Mouse (Mus musculus): Measurements from ENCODE around the gene Snd1. TPM values are rescaled to one million over a fixed set of nuclear protein-coding genes. Genes with fewer than 3 reads are reported as not detected.

Snd1 gene
- polyA plus RNA-seq, 1 experiment from 2014 or later: 69.2 TPM

DNA sequence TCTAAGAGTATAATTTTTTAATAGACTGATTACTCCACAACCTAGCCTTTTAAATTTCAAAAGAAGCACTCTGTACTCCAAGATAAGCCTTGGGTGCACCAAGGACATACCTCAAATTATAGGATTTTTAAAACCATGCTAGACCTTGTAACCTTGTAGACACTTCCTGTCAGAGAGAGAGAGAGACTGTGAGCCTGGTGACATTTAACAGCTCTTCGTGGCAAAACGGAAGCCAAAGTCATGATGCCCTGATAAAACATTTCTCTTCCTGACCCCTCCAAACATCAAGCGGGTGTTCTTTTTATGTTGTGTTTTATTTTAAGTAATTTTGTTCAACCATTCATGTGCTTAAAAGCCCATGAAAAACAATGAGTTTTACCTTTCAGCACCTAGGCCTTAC lies 316.9 kb downstream of the Snd1 start:
- no peak for DNase-seq (ENCODE audit: low spot score)

DNA sequence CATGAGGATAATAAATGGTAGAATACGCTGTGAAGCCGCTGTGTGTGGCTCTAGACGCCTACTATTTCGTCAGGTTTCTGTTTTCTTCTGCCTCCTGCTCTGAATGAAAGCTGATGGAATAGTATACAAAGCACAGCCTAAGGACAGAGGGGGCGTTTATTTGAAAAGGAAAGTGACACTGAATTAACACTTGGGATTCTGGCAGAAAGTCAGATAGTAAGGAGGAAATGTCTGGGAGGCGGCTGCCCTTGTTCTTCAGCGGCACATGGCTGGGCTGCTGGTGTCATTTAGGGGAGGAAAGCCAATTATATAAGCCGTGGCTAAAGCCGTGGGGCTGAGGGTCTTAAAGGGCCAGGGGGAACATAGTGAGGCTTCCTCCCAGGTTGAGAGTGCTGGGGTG lies 320.4 kb downstream of the Snd1 start:
- DNase-seq (ENCODE audit: low spot score): no peak

DNA sequence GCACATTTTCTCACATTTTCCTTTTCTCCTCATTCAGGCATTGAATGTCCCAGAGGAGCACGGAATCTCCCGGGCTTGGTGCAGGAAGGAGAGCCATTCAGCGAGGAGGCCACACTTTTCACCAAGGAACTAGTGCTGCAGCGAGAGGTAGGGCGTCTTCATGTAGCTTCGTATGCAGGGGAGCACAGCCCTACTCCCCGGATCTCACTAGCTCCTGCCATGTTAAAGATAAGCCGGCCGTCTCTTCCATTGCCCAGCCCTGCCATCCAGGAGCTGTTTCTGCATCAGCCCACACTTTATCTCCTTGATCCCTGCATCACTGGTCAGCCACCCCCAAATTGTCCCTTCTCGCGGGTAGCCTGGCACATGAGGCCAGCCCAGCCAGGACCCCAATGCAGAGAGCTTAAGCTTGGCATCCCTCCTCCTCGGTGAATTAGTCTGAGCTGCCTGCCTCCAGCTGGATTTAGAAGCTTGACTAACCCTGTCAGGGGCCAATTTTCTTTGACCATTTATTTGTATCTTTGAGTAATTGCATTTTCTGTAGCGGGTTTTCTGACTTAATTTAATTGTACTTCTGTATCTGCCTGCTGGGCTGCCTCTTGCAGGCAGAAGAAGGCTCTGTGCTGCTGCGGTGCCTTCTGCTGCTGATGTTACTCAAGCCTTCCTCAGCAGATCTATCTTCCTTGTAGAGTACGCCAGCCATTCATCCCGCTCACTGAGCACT lies 321.0 kb downstream of the Snd1 start:
- DNase-seq (ENCODE audit: low spot score): no peak

GRCm38 (mm10) chr6:28799818-28800217 lies 324.9 kb downstream of the Snd1 start:
- DNase-seq (ENCODE audit: low spot score): no peak

DNA sequence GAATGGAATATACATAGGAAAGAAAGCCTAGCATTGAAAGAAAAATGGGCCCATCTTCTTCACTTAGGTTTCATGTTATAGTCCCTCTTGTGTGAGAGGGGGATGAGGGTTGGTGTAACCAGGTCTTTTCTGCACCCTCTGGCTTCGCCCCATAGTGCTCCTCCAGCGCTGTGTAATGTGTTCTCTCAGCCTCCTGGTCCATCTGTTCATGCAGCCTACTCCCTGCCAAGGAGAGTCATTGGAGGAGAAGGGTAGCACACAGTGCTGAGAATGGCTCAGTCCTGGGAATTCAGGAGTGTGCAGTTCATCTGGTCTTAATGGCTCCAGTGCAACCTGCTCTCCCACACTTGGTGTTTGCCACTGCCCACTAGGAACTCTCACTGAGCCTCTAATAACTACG lies 326.0 kb downstream of the Snd1 start:
- no peak for DNase-seq (ENCODE audit: low spot score)

GRCm38 (mm10) chr6:28803678-28804279 lies 328.8 kb downstream of the Snd1 start:
- DNase-seq (ENCODE audit: low spot score): no peak

DNA sequence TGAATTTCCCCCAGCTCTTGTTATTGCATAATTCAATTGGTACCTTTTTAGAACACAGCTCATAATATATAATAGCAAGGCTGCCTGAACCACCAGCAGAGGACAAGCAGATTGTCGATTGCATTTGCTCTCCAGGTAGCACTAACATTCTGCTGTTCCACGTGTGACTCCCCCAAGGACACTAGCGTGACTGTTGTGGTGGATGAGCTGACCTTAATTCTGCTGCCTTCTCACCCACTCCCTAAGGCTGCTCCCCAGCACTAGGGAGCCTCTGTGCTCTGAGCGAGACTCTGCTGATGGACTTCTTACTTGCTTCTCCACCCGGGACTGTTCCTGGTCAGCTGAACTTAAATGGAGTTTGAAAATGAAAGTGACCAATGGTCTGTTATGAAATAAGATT lies 329.8 kb downstream of the Snd1 start:
- DNase-seq (ENCODE audit: low spot score): no peak

DNA sequence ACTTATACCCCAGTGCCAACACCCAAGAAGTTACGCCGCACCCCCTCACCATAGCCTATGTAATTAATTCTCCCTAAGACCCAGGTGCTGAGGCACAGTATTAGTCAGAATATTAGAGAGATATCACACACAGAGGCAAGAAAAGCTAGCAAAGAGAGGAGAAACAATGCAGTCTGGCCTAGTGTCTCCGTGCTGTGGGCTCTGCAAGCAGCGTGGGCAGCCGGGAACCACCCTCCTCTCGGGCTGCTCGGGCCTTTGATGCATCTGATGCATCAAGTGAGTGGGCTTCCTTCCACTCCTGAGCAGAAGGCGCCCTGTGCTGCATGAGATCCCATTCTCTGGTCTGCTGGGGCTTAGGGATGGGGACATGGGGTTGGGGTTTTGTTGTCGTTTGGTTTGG lies 338.1 kb downstream of the Snd1 start:
- DNase-seq (ENCODE audit: low spot score): no peak

DNA sequence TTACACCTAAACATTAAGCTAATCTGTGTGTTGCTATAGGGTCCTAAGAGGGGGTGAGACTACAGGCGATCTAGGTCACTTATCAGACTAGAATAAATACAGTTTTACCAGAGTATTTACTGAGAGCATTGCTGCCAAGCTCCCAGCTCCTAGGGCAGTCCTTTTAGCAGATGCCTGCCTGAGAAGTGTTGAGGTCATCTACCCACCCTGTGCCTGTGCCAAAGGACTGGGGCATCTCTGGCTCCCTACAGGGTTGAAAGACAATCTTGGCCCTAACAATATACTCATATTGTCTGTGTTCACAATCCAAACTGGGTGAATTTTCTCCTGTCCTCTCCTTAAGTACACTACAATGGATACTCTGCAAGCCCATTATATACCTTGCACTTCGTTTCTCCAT lies 340.0 kb downstream of the Snd1 start:
- no peak for DNase-seq (ENCODE audit: low spot score)

DNA sequence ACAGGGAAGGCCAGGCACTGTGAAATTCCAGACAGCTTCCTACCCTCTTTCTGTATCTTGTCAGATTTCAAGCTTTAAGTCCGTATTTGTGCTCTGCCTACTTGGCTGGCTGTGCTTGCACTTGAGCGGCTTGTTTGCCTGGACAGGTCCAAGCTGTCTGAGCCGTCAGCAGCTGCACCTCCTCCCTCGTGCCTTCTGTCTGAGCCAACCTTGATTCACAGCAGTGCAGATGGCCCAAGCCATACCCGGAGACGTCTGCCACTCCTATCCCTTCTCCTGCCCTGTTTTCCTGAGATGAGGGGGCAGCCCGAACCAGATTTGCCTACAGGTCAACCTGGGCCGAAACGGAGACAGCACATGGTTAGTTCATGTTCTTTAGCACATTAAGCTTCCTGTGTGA lies 342.1 kb downstream of the Snd1 start:
- no peak for DNase-seq (ENCODE audit: low spot score)

DNA sequence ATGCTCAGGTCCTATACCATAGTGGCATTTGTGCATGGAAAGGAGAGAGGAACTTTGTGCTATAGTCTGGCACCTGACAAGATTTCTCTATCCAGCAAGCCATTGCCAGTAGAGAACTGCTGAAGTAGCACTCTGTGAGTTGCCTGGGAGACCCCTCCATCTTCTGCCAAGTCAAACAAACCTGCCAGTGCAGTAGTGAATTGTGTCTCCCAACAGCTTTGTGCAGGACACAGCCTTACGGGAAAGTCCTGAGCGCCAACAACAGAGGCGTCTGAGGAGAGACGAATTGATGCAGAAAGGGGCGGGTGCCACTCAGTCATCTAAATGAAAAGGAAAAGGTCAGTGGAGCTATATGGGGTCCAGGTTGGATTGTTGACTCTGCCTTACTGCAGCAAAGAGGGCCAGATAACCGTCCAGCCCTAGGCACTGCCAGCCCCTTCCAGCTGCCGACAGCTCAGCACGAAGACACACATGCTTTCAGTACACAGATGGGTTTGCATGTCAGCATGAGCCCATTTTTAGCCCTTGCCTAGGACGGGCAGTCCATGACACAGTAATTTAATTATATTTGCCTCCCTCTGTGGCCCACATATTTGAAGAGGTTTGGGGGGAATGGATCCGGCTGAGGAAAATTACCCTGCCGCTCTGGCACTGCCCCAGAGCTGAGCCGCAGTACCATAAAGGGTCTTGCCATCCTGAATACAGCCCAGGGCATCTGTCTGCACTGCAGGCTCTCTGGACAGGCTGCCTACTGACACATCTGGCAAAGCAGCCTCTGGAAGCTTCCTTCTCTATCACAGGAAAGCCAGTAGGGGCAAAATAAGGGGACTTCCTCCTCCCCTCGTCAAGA lies 344.8 kb downstream of the Snd1 start:
- DNase-seq (ENCODE audit: low spot score): no peak

DNA sequence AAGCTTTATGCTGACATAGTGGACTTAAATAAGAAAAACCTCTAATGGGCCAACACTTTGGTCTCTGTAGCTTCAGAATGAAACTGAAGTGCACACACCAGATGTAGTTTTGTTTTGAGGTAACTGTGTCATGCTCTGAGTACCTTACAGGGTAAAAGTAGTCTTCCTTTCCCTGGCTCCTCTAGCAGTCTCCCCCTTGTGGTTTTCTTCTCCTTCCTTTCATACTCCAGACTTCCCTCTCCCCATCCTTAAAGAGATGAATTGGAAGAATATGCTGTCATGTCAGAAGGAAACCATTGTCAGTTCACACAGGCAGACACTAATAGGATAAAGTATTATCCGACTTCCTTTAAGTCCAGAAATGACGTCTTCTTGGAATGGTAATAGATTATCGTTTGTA lies 347.4 kb downstream of the Snd1 start:
- DNase-seq (ENCODE audit: low spot score): no peak

- no peak for DNase-seq (ENCODE audit: low spot score)
These were observed 348.4 kb downstream of the Snd1 start for GRCm38 (mm10) chr6:28823375-28823774.

GRCm38 (mm10) chr6:28823802-28824201 lies 348.9 kb downstream of the Snd1 start:
- no peak for DNase-seq (ENCODE audit: low spot score)

DNA sequence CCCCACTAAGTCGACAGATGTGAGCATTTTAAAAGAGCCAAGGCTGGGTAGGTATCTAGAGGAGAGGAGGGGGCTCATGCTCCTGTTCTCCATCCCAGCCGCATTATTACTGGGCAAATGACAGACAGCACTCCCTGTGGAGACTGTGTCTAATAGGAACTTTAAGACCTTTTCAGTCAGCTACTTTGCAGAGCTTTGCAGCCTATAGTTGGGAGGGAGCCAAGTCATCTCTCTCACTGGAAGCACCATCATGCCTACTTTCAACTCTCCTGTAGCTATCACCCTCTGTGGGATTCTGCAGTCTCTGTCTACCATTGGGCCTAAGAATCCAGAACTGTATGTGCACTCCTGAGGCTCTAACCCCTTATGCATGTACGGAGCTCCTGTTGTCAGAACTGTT lies 351.0 kb downstream of the Snd1 start:
- no peak for DNase-seq (ENCODE audit: low spot score)

- DNase-seq (ENCODE audit: low spot score): no peak
These were observed 351.9 kb downstream of the Snd1 start for GRCm38 (mm10) chr6:28826689-28827389.

DNA sequence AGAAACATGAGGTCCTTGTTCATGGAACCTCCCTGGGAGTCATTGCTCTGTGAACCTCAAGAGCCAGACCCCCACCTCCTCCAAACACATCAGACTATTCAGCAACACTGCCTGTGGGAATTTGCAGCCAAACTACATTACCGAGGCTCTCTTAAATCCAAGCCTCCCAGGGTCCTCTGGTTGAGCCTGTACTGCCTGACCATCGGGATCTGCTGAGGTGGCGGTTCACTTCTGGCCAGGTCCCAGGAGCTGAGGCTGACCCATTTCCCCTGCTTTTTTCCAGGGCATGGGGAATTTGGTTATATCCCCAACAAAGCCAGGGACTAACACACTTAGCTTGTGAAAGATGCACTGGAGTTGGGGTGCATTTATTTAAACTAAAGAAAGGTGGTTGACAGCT lies 352.6 kb downstream of the Snd1 start:
- DNase-seq (ENCODE audit: low spot score): no peak

DNA sequence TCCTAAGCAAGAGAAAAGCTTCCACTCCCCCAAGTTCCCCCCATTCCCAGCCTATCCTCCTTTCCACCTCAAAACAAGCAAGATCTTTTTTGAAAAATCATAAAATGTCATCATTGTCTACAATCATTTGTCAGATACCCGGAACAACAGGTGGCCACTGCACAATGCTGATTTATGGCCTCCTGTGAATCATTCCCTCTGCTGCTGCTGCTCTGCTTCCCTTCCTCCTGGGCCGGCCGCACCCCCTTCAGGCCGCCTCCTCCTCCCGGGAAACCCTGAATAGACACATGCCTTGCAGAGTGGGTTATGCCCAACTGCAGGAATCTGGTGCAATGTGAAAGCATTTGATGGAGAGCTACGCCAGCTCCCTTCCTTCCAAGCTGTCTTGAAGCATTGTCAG lies 353.7 kb downstream of the Snd1 start:
- DNase-seq (ENCODE audit: low spot score): no peak

GRCm38 (mm10) chr6:28830306-28830705 lies 355.4 kb downstream of the Snd1 start:
- DNase-seq (ENCODE audit: low spot score): no peak

- DNase-seq (ENCODE audit: low spot score): no peak
These were observed 356.3 kb downstream of the Snd1 start, which contains the start of gene Lrrc4 for GRCm38 (mm10) chr6:28831011-28831853. TSS of gene Lrrc4 (minus strand) at chr6:28831747.
